Mouse (Mus musculus) liver, postnatal 0 days (tissue): ENCODE measurements around the gene Dgkb. TPM values are rescaled to one million over a fixed set of nuclear protein-coding genes. Genes with fewer than 3 reads are reported as not detected.

Experiments
- ATAC-seq: fragments of 200-750 bp; cut with Nextera tagmentation; 2 replicates; pipeline ENCODE4 v1.8.0; 2017; ENCODE audit warnings: mild to moderate bottlenecking, moderate library complexity
- DNase-seq: peaks from one replicate; pipeline ENCODE4 v3.0.0-alpha.2; 2016
- H3K27ac ChIP-seq: fragments of 300-500 bp; sonication (generic); 2 replicates; pipeline ENCODE4 v1.5.1; 2014; ENCODE audit warnings: antibody characterized with exemption, moderate library complexity, mild to moderate bottlenecking, low read depth
- H3K27me3 ChIP-seq: fragments of 300-500 bp; sonication (generic); 2 replicates; pipeline ENCODE4 v1.6.1; 2014; ENCODE audit warnings: low read length, control low read depth, mixed read lengths; ENCODE audit not compliant: insufficient read depth
- H3K36me3 ChIP-seq: fragments of 300-500 bp; sonication (generic); replicated peaks from 2 replicates; pipeline ENCODE4 v1.6.1; 2014; ENCODE audit warnings: mild to moderate bottlenecking, control low read depth, low read length, moderate library complexity, mixed read lengths; ENCODE audit not compliant: insufficient read depth
- H3K4me1 ChIP-seq: fragments of 300-500 bp; sonication (generic); 2 replicates; pipeline ENCODE4 v1.6.1; 2014; ENCODE audit warnings: antibody characterized with exemption, mild to moderate bottlenecking, control low read depth; ENCODE audit not compliant: insufficient read depth
- H3K4me2 ChIP-seq: fragments of 300-500 bp; sonication (generic); 2 replicates; pipeline ENCODE4 v1.6.1; 2014; ENCODE audit warnings: low read depth, mild to moderate bottlenecking, low read length, moderate library complexity, mixed read lengths
- H3K4me3 ChIP-seq: fragments of 300-500 bp; sonication (generic); 2 replicates; pipeline ENCODE4 v1.5.1; 2014; ENCODE audit warnings: low read depth, low read length
- H3K9ac ChIP-seq: fragments of 300-500 bp; sonication (generic); replicated peaks from 2 replicates; pipeline ENCODE4 v1.6.1; 2014; ENCODE audit warnings: mild to moderate bottlenecking, moderate library complexity
- H3K9me3 ChIP-seq: fragments of 300-500 bp; sonication (generic); 2 replicates; pipeline ENCODE4 v1.6.1; 2016; ENCODE audit warnings: mild to moderate bottlenecking, control low read depth, low read length, mixed read lengths
- CTCF ChIP-seq: sonication (generic); IDR thresholded peaks from 2 replicates; pipeline ENCODE4 v1.5.1; 2016; ENCODE audit warnings: antibody characterized with exemption, low read depth
- EP300 ChIP-seq: IDR thresholded peaks from 2 replicates; pipeline ENCODE4 v1.6.1; 2016; ENCODE audit warnings: antibody characterized with exemption, low read depth, mild to moderate bottlenecking
- WGBS: fragments of 180-500 bp; shearing (Covaris S2); extraction: QIAGEN DNeasy Blood & Tissue Kit; methylation state at CpG from one replicate; pipeline ENCODE4 v1.1.7; 2014; ENCODE audit not compliant: insufficient replicate concordance; 5-methylcytosine and 5-hydroxymethylcytosine counted together
- polyA plus RNA-seq: library from polyadenylated mRNA; unstranded; fragments of >200 nt; fragmentation: Nextera tagmentation; extraction: Ambion mirVana; gene quantifications from 2 replicates; pipeline ENCODE4 v1.2.1, GENCODE M21; 2015

Dgkb gene
- polyA plus RNA-seq, 1 experiment from 2014 or later: not detected

- no peak for TF ChIP-seq CTCF
- no peak for TF ChIP-seq EP300
- H3K4me1 ChIP-seq: no peaks in the 10 kb centered on the region
- H3K4me3 ChIP-seq: no peak overlapping the region
- WGBS: 73% methylated on average over 4 of the region's 4 CpGs
- no peak overlapping the region for H3K27ac ChIP-seq
- H3K9me3 ChIP-seq: no peaks in the 10 kb centered on the region
- no peaks in the 10 kb centered on the region for H3K27me3 ChIP-seq
- no peak overlapping the region for H3K9ac ChIP-seq
- H3K4me2 ChIP-seq: no peak overlapping the region
- no peaks in the 10 kb centered on the region for H3K36me3 ChIP-seq
- DNase-seq: no peak
- ATAC-seq: no peak
These were observed 71.9 kb downstream of the Dgkb start for GRCm38 (mm10) chr12:37889431-37889830.

DNA sequence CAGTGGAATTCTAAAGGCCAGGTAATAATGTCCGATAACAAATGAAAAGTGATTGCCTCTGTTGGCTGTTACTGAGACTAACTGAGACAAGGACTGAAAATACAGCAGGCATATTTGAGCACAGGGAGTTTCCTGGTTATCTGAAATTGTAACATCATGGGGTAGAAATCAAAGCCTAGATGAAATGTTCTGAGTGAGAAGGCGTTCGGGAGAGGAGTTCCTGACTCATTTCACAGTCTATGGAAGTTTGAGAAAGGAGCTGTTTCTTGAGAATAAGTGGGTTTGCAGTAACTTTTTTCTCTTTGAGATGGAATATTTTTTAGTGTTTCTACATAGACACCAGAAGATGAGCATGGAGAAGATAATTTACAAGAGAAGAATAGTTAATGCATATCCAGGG, 73.8 kb downstream of the Dgkb start:
- 77% methylated on average over 3 of the region's 3 CpGs for WGBS
- Histone ChIP-seq H3K9ac (no peak overlapping the region), H3K36me3 (no peaks in the 10 kb centered on the region), H3K9me3 (no peaks in the 10 kb centered on the region), H3K4me1 (no peaks in the 10 kb centered on the region), H3K27ac (no peak overlapping the region), H3K4me3 (no peak overlapping the region), H3K4me2 (no peak overlapping the region), H3K27me3 (no peaks in the 10 kb centered on the region)
- ATAC-seq: no peak
- DNase-seq: no peak
- TF ChIP-seq EP300 (no peak), CTCF (no peak)

GRCm38 (mm10) chr12:37942163-37942562, 124.6 kb downstream of the Dgkb start:
- Histone ChIP-seq H3K9ac (no peak overlapping the region), H3K4me2 (no peak overlapping the region), H3K27ac (no peak overlapping the region), H3K4me1 (no peaks in the 10 kb centered on the region), H3K9me3 (no peaks in the 10 kb centered on the region), H3K27me3 (no peaks in the 10 kb centered on the region), H3K4me3 (no peak overlapping the region), H3K36me3 (no peaks in the 10 kb centered on the region)
- ATAC-seq: no peak
- 85% methylated on average over 2 of the region's 2 CpGs for WGBS
- no peak for DNase-seq
- TF ChIP-seq CTCF (no peak), EP300 (no peak)

GRCm38 (mm10) chr12:37956193-37956592, 138.7 kb downstream of the Dgkb start:
- Histone ChIP-seq H3K36me3 (no peaks in the 10 kb centered on the region), H3K9me3 (no peaks in the 10 kb centered on the region; the same call in 1 of the 2 replicates), H3K27ac (no peak overlapping the region), H3K4me1 (no peaks in the 10 kb centered on the region), H3K4me3 (no peak overlapping the region), H3K4me2 (no peak overlapping the region), H3K27me3 (no peaks in the 10 kb centered on the region), H3K9ac (no peak overlapping the region)
- ATAC-seq (no peak), DNase-seq (no peak)
- TF ChIP-seq EP300: no peak
- no peak for TF ChIP-seq CTCF
- WGBS: 73% methylated on average over 4 of the region's 4 CpGs

GRCm38 (mm10) chr12:37971482-37971881, 154.0 kb downstream of the Dgkb start:
- TF ChIP-seq EP300 (no peak), CTCF (no peak)
- H3K4me2 ChIP-seq: no peak overlapping the region
- 63% methylated on average over 1 of the region's 1 CpGs for WGBS

GRCm38 (mm10) chr12:37978498-37979187, 161.1 kb downstream of the Dgkb start:
- 44% methylated on average over 2 of the region's 2 CpGs for whole genome bisulfite sequencing
- Histone ChIP-seq H3K27ac (no peak overlapping the region), H3K27me3 (no peaks in the 10 kb centered on the region), H3K36me3 (no peaks in the 10 kb centered on the region), H3K4me3 (no peak overlapping the region), H3K9me3 (no peaks in the 10 kb centered on the region; the same call in 1 of the 2 replicates), H3K9ac (no peak overlapping the region), H3K4me1 (no peaks in the 10 kb centered on the region), H3K4me2 (no peak overlapping the region)
- DNase-seq: no peak
- no peak for ATAC-seq
- TF ChIP-seq CTCF: no peak
- no peak for TF ChIP-seq EP300

More at GRCm38 (mm10) chr12:37971482-37971881, 154.0 kb downstream of the Dgkb start:
- DNase-seq (no peak), ATAC-seq (no peak)
- no peak overlapping the region for H3K9ac ChIP-seq
- H3K4me1 ChIP-seq: no peaks in the 10 kb centered on the region
- H3K27ac ChIP-seq: no peak overlapping the region
- no peak overlapping the region for H3K4me3 ChIP-seq
- no peaks in the 10 kb centered on the region for H3K27me3 ChIP-seq
- H3K9me3 ChIP-seq: no peaks in the 10 kb centered on the region; the same call in 1 of the 2 replicates
- no peaks in the 10 kb centered on the region for H3K36me3 ChIP-seq
